Mouse (Mus musculus) C2C12 (cell line): ENCODE results near the gene Gm6871. TPM values are rescaled to one million over a fixed set of nuclear protein-coding genes. Genes with fewer than 3 reads are reported as not detected.
"Not testable (repeated sequence)": the region's sequence is repeated elsewhere in the genome, so short reads cannot be mapped to it uniquely, and the experiment has no call there.

ENCODE experiments used
- H3K27me3 ChIP-seq: one replicate; pipeline ENCODE4 v1.6.1; 2011; ENCODE audit not compliant: control insufficient read depth, insufficient read depth, insufficient read length
- H3K36me3 ChIP-seq: one replicate; pipeline ENCODE4 v1.6.1; 2011; ENCODE audit not compliant: control insufficient read depth, insufficient read depth
- H3K4me3 ChIP-seq: one replicate; pipeline ENCODE4 v1.5.1; 2011; ENCODE audit warnings: mild to moderate bottlenecking, control low read depth; ENCODE audit not compliant: poor library complexity, insufficient read depth, severe bottlenecking
- H3K79me2 ChIP-seq: one replicate; pipeline ENCODE4 v1.6.1; 2011; ENCODE audit not compliant: control insufficient read depth, insufficient read depth
- H3K79me3 ChIP-seq: one replicate; pipeline ENCODE4 v1.6.1; 2011; ENCODE audit warnings: low read depth, control low read depth
- H3ac ChIP-seq: one replicate; pipeline ENCODE3; 2011; ENCODE audit warnings: low read depth; ENCODE audit not compliant: control insufficient read depth, insufficient read length
- CEBPB ChIP-seq: IDR thresholded peaks from one replicate; pipeline ENCODE4 v1.6.1; 2011; ENCODE audit warnings: low read depth, mild to moderate bottlenecking, control low read depth, moderate library complexity
- CTCF ChIP-seq: IDR thresholded peaks from one replicate; pipeline ENCODE4 v1.5.1; 2011; ENCODE audit not compliant: control insufficient read depth, insufficient read depth, insufficient read length
- FOSL1 ChIP-seq: IDR thresholded peaks from one replicate; pipeline ENCODE4 v1.8.0; 2011; ENCODE audit warnings: mild to moderate bottlenecking, low read length; ENCODE audit not compliant: poor library complexity, insufficient read depth, severe bottlenecking
- MYOD1 ChIP-seq: IDR thresholded peaks from one replicate; pipeline ENCODE4 v1.6.1; 2011; ENCODE audit warnings: low read depth; ENCODE audit not compliant: control insufficient read depth, insufficient read length
- USF1 ChIP-seq: IDR thresholded peaks from one replicate; pipeline ENCODE4 v1.6.1; 2011; ENCODE audit warnings: low read depth, mild to moderate bottlenecking, control low read depth, moderate library complexity
- polyA plus RNA-seq: library from polyadenylated mRNA; unstranded; fragments of >200 nt; fragmentation: generic; extraction: Trizol; gene quantifications from one replicate; pipeline ENCODE4 v1.2.1, GENCODE M21; 2012; ENCODE audit warnings: missing spikeins

Gene Gm6871
- polyA plus RNA-seq, 1 experiment = 0.08 TPM

- Histone ChIP-seq H3K27me3 (no peaks in the 10 kb centered on the region), H3K4me3 (peak overlapping the region; percentile 40), H3K79me3 (no peaks in the 10 kb centered on the region), H3K36me3 (no peaks in the 10 kb centered on the region), H3ac (no peak overlapping the region), H3K79me2 (no peaks in the 10 kb centered on the region)
- TF ChIP-seq USF1 = no peak
Observed at GRCm38 (mm10) chr7:41500151-41500934, 73.1 kb downstream of the Gm6871 start.

- H3K79me2 ChIP-seq = no peaks in the 10 kb centered on the region
- no peak for TF ChIP-seq USF1
- TF ChIP-seq CEBPB = no peak
- no peak for TF ChIP-seq MYOD1
- no peak for TF ChIP-seq FOSL1
- no peak for TF ChIP-seq CTCF
- H3K27me3 ChIP-seq = no peaks in the 10 kb centered on the region
- no peaks in the 10 kb centered on the region for H3K79me3 ChIP-seq
- no peaks in the 10 kb centered on the region for H3K36me3 ChIP-seq
- H3K4me3 ChIP-seq = peak within 1 kb of the TSS; percentile 40
- H3ac ChIP-seq = peak within 1 kb of the TSS; percentile 56
Observed at GRCm38 (mm10) chr7:41499389-41500049, 73.9 kb downstream of the Gm6871 start, which contains the start of the genes Gm20449 and AW146154. Gm20449 (minus strand) TSS chr7:41499417. AW146154 (minus strand) TSS chr7:41499890.

GRCm38 (mm10) chr7:41499018-41499388 lies 74.5 kb downstream of the Gm6871 start:
- not testable (repeated sequence) for H3K79me3 ChIP-seq, H3K36me3 ChIP-seq, H3K27me3 ChIP-seq, H3K79me2 ChIP-seq
- peak overlapping the region; percentile 49 for H3ac ChIP-seq
- peak overlapping the region; percentile 40 for H3K4me3 ChIP-seq

GRCm38 (mm10) chr7:41498464-41498863 lies 75.0 kb downstream of the Gm6871 start:
- H3K4me3 ChIP-seq, H3K79me2 ChIP-seq, H3ac ChIP-seq, H3K79me3 ChIP-seq, H3K27me3 ChIP-seq, H3K36me3 ChIP-seq: not testable (repeated sequence)

- no peak overlapping the region for H3K4me3 ChIP-seq
- no peak overlapping the region for H3ac ChIP-seq
- no peak for TF ChIP-seq FOSL1
- no peak for TF ChIP-seq MYOD1
- H3K79me3 ChIP-seq = no peaks in the 10 kb centered on the region
- H3K36me3 ChIP-seq = no peaks in the 10 kb centered on the region
- no peaks in the 10 kb centered on the region for H3K27me3 ChIP-seq
- no peaks in the 10 kb centered on the region for H3K79me2 ChIP-seq
Observed at GRCm38 (mm10) chr7:41497871-41498270, 75.6 kb downstream of the Gm6871 start.

Other genes starting within 250 kb of the Gm6871 start
- 1.7 TPM for gene AI987944, start 180.3 kb downstream of the Gm6871 start, polyA plus RNA-seq
- gene Vmn2r57, start 125.0 kb downstream of the Gm6871 start, polyA plus RNA-seq = not detected
- gene Gm20449, start 74.2 kb downstream of the Gm6871 start, polyA plus RNA-seq = not detected
- 0.85 TPM for gene AW146154, start 73.8 kb downstream of the Gm6871 start, polyA plus RNA-seq
- gene 2610021A01Rik, start 25.6 kb upstream of the Gm6871 start, polyA plus RNA-seq = 2.3 TPM
- 1.5 TPM for gene Zfp788, start 59.5 kb upstream of the Gm6871 start, polyA plus RNA-seq